Comparison of ENCODE assay signal across 6 mouse cellular contexts in the genomic region with DNA sequence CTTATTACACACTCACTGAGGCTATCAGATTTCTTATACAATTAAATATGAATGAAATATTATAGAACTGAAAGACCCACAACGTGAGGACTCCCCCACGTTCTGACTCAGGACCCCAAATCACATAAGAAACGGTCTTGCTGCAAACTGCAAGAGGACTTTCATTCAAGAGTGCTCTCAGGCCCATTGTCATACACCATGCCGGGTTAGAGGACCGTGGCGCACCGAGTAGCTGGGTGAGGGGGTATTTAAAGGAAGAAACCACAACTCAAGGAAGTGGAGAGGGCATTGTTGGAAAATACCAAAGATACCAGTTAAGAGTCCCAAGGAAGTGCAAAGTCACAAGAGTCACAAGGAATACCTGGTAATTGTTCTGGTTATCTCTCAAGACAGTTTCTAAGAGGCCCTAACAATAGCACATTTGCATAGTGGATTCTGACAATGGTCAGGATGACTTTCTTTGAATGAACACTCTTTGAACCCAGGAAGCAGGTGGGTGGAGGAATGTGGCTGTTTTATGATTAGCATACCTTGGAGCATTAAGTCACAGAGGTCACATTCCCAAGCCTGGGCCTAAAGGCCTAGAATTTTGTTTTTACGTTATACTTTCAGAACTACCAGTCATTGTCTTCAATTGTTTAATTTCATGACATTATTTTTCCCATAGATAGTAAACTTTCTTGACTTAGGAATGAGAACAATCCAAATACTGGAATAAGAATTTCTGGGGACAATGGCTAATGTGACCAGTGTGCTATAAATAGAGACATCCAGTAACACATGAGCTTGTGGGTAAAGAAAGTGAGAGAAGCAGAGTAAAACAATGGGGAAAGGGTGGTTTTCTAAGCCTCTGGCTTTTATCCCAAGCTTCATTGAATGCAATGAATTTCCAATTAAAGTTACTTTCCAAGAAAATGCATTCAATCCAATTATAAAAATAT.
DNase-seq lines count a peak whose midpoint lies in the region; TF ChIP-seq lines count a peak whose summit lies in the region.
"Not testable (repeated sequence)": the region's sequence is repeated elsewhere in the genome, so short reads cannot be mapped to it uniquely, and the experiment has no call there.

No protein-coding gene starts in this region.

- H3K27me3 ChIP-seq in ES-Bruce4 (ENCODE audit: control insufficient read depth, insufficient read depth, low read length, poor library complexity, severe bottlenecking), result not testable (repeated sequence)

- H3K9ac ChIP-seq in ES-Bruce4 (ENCODE audit: low read depth, poor library complexity, severe bottlenecking); ES-E14 (ENCODE audit: insufficient read depth, low read depth, low read length, poor library complexity, severe bottlenecking): not testable (repeated sequence)

- not testable (repeated sequence) for H3K9me3 ChIP-seq in ES-Bruce4 (replicated peaks; ENCODE audit: control insufficient read depth, insufficient read depth, low read length, poor library complexity, severe bottlenecking); ES-E14 (ENCODE audit: control insufficient read depth, insufficient read depth, low read depth, low read length)

- not testable (repeated sequence) for H3K4me1 ChIP-seq in ES-Bruce4 (ENCODE audit: control insufficient read depth, insufficient read depth, low read length); ES-E14 (ENCODE audit: control insufficient read depth in 2 of 2, insufficient read depth in 2 of 2, low read length in 2 of 2, poor library complexity in 1 of 2)

- not testable (repeated sequence) for H3K36me3 ChIP-seq in ES-Bruce4 (ENCODE audit: control insufficient read depth, insufficient read depth, low read length, poor library complexity, severe bottlenecking); ES-E14 (ENCODE audit: control insufficient read depth, insufficient read depth, low read length, poor library complexity, severe bottlenecking)

- not testable (repeated sequence) for H3K4me3 ChIP-seq in ES-Bruce4 (ENCODE audit: low read depth, low read length); ES-E14 (ENCODE audit: insufficient read depth in 1 of 2, low read depth in 1 of 2, low read length in 2 of 2, poor library complexity in 1 of 2, severe bottlenecking in 1 of 2)

- in situ Hi-C loops in ES-E14 (cut with MboI; ENCODE audit: low sequenced_read_pairs in 2 of 2, unreplicated experiment in 2 of 2), result not testable (repeated sequence)

- not testable (repeated sequence) for TF ChIP-seq POLR2A in ES-Bruce4 (IDR thresholded peaks at IDR 0.05; ENCODE audit: insufficient read depth, low read length)

- H3K27ac ChIP-seq in ES-Bruce4 (ENCODE audit: insufficient read depth, low read length), result peak overlapping the region; percentile 77
- H3K27ac ChIP-seq in ES-E14 (ENCODE audit: insufficient read depth, low read depth, low read length, poor library complexity, severe bottlenecking), result peak overlapping the region; percentile 68

- DNase-seq in ES-CJ7 (ENCODE audit: low read depth, low spot score) (peak; percentile 82), ES-E14 (ENCODE audit: low read depth, low spot score) (peak; percentile 11), R1 (ENCODE audit: low read depth, low spot score) (peak; percentile 89), ZHBTc4 (ENCODE audit: low read depth, low spot score) (peak; percentile 80)
- peak; percentile 78 for DNase-seq in Muller cell, postnatal 12 days (ENCODE audit: inconsistent ontology term)

- TF ChIP-seq CTCF in ES-Bruce4 (IDR thresholded peaks at IDR 0.05; ENCODE audit: low read depth, low read length), result not testable (repeated sequence)

- not testable (repeated sequence) for TF ChIP-seq EP300 in ES-Bruce4 (IDR thresholded peaks at IDR 0.05; ENCODE audit: insufficient read depth, low read depth, low read length)

Comparison
In these comparisons a context has a peak if more than half of its experiments do, and no peak if none do; other contexts are left out.
1. DNase-seq: peak in every context shown above with its lines; median percentile 89 in R1; 82 in ES-CJ7; 80 in ZHBTc4; 78 in Muller cell, postnatal 12 days; 11 in ES-E14.